Mouse (Mus musculus) gastrocnemius, adult 2 months (tissue): ENCODE measurements around the gene Pklr. TPM values are rescaled to one million over a fixed set of nuclear protein-coding genes. Genes with fewer than 3 reads are reported as not detected.
"Not testable (repeated sequence)": the region's sequence is repeated elsewhere in the genome, so short reads cannot be mapped to it uniquely, and the experiment has no call there.

Source experiments
- DNase-seq: peaks from one replicate; pipeline ENCODE4 v3.0.0; 2022
- H3K27ac ChIP-seq: fragments of 200-600 bp; 2 replicates; pipeline ENCODE4 v1.8.1; 2022; ENCODE audit warnings: mild to moderate bottlenecking
- H3K4me3 ChIP-seq: fragments of 200-600 bp; 2 replicates; pipeline ENCODE4 v1.8.1; 2022; ENCODE audit warnings: mild to moderate bottlenecking, moderate library complexity
- CTCF ChIP-seq: fragments of 200-600 bp; IDR thresholded peaks from 2 replicates; pipeline ENCODE4 v1.8.1; 2022; ENCODE audit warnings: antibody characterized with exemption, mild to moderate bottlenecking, moderate library complexity
- intact Hi-C: fragments of 180-260 bp; cut with DNase I; formaldehyde crosslinking; loops from one replicate; pipeline ENCODE4 v1.15.1; 2025
- total RNA-seq, 2 experiments: library from RNA; stranded (reverse); gene quantifications; 2 replicates each; pipeline ENCODE4 v1.2.3; 2021

The Pklr gene
- total RNA-seq, 2 experiments from 2014 or later, result not detected

DNA sequence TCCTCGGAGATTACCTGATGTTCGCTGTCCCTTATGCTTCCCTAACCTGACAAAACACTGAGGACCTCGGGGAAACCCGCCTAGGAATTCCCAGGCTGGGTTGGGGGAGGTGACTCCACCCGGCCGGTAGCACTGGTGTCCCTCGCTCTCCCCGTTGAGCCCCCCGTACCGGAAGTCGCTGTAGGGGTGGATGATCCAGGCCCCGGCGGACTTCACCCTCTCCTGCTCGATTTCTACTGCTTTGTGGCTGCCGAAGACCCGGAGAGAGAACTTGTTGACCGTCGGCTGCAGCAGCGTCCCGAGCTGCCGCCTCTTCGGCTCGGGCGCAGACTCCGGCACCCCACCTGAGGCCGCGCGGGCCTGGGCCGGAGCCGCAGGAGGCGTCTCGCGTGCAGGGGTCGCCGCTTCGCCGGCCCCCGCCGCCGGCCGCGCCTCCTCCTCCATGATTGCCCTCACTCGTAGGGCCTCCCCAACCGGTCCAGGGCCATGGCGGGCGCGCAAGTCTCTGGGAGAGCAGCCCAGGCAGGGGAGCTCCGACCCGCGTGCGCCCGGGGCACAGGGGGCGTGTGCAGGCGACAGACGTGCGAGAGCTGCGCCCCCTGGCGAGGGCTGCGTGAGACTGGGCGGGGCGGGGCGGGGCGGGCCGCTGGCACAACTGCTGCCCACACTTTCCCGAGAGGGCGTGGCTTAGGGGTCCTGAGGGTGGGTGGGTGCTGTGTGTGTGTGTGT, 23.8 kb downstream of the Pklr start, which contains the start of gene Hcn3:
Hcn3 (minus strand) TSS at position 581 of the 729 bp plus-strand sequence.
- H3K27ac ChIP-seq, result no peak within 1 kb of the TSS
- intact Hi-C loops, result loop anchor here (1.0 to 10.0 kb wide), 2 partner anchors 55 to 69 kb away; partner anchors contain the start of gene Thbs3
- peak within 1 kb of the TSS; percentile 77 for H3K4me3 ChIP-seq
- peak; percentile 73 for DNase-seq
- TF ChIP-seq CTCF, result peak; percentile 63

DNA sequence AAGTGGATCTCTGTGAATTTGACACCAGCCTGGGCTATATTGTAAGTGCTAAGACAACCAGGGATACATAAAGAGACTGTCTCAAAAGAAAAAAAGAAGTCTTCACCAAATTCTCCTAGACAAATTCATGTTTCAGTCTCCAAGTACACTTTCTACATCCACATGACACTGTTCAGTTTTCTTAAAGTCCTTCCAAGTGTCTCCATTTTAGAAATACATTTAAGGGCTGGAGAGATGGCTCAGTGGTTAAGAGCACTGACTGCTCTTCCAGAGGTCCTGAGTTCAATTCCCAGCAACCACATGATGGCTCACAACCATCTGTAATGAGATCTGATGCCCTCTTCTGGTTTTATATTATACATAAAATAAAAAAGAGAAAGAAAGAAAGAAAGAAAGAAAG, 25.3 kb downstream of the Pklr start:
- intact Hi-C loops, result loop anchor here (10.0 kb wide), 1 partner anchor 54 kb away; the partner anchor contains the start of gene Thbs3

DNA sequence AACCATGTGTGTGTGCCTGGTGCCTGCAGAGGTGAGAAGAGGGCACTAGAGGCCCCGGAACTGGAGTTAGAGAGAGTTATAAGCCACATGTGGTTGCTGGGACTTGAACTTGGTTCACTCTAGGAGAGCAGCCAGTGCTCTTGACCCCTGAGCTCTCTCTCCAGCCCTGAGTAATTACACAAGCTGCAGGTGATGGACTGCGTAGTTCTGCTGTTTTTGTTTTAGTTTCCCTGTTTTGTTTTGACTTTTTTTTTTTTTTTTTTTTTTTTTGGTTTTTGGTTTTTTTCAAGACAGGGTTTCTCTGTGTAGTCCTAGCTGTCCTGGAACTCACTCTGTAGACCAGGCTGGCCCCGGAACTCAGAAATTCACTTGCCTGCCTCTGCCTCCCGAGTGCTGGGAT, 25.8 kb downstream of the Pklr start:
- TF ChIP-seq CTCF, result no peak
- DNase-seq, result no peak
- Histone ChIP-seq H3K27ac (no peak overlapping the region), H3K4me3 (no peak overlapping the region)
- intact Hi-C loops, result loop anchor here (10.0 kb wide), 1 partner anchor 53 kb away; the partner anchor contains the start of gene Thbs3

More for the DNA sequence above, 25.3 kb downstream of the Pklr start:
- not testable (repeated sequence) for DNase-seq, H3K4me3 ChIP-seq, H3K27ac ChIP-seq

DNA sequence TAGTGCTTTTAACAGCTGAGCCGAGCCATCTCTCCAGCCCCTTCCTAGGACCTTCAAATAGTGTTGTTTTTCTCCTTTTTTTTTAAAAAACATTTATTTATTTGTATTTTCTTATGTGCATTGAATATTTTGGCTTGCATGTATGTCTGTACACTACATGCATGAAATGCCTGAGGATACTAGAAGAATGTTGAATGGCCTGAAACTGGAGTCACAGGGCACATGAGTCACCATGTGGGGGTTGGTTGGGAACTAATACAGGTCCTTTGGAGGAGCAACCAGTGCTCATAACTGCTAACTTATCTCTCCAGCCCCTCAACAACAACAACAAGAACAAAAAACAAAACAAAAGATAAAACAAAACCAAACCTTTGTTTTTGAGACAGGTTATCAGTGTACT, 27.2 kb downstream of the Pklr start:
- Histone ChIP-seq H3K4me3 (no peak overlapping the region), H3K27ac (no peak overlapping the region)
- no peak for DNase-seq
- no peak for TF ChIP-seq CTCF
- intact Hi-C loops, result loop anchor here (10.0 kb wide), 1 partner anchor 52 kb away; the partner anchor contains the start of gene Thbs3

DNA sequence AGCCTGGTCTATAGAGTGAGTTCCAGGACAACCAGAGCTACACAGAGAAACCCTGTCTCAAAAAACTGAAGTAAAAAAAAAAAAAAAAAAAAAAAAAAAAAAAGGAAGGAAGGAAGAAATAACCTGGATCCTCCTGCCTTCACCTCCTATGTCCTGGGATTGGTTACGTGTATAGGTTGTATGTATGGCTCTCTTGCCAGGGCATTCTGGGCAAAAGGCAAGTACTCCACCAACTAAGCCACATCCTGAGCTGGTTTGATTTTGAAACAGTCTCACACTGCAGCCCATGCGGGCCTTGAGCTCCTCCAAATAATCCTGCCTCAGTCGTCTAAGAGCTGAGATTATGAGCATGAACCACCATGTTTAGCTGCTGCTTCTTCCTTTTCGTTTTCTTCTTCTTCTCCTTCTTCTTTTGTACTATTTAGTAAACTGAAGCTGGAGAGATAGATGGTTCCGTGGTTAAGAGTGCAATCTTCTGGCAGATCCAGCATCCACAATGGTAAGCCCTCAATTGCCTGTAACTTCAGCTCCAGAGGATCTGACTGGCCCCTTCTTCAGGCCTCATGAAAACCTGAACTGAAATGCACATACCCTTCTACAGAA, 27.8 kb downstream of the Pklr start:
- TF ChIP-seq CTCF, result no peak
- peak overlapping the region; percentile 97 for H3K27ac ChIP-seq
- peak overlapping the region; percentile 90 for H3K4me3 ChIP-seq
- intact Hi-C loops, result loop anchor here (10.0 kb wide), 1 partner anchor 51 kb away; the partner anchor contains the start of gene Thbs3
- no peak for DNase-seq

DNA sequence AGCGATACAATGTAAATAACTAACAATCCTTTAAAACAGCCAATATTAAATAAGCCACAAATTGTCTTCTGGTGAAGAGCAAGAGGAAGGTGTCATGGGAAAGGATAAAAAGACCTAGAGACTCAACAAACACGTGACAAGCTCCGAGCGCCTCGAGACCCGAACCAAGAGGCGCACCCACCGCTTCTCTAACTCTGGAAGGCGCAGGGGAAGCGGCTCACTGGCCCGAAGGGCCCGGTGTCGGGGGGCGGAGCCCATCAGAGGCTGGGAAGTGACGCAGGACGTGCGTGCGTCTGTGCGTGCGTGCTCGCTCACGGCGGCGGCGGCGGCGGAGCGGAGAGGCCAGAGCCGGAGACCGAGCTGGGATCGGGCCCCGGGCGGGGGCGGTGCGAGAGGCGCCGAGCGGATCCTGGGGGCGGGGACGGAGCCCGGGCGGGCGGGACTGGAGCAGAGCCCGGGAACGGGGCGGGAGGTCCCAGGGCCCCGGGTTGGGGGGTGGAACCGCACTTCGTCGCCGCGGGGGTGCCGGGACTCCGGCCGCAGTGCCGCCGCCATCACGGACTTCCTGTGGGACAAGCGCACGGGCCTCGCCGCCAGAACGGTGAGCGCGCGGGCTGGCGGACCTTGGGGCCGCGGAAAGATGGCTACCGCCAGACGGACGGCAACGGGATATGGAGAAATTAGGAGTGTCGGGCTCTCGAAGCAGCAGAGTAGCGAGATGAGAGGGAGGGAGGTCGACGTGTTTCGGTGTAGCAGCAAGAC, 28.7 kb downstream of the Pklr start, which contains the start of gene Clk2:
Clk2 (plus strand) TSS at position 290 of the 762 bp plus-strand sequence.
- intact Hi-C loops, result loop anchor here (10.0 kb wide), 1 partner anchor 50 kb away; the partner anchor contains the start of gene Thbs3
- H3K4me3 ChIP-seq, result peak within 1 kb of the TSS; percentile 90
- H3K27ac ChIP-seq, result peak within 1 kb of the TSS; percentile 97
- TF ChIP-seq CTCF, result no peak
- peak; percentile 98 for DNase-seq

DNA sequence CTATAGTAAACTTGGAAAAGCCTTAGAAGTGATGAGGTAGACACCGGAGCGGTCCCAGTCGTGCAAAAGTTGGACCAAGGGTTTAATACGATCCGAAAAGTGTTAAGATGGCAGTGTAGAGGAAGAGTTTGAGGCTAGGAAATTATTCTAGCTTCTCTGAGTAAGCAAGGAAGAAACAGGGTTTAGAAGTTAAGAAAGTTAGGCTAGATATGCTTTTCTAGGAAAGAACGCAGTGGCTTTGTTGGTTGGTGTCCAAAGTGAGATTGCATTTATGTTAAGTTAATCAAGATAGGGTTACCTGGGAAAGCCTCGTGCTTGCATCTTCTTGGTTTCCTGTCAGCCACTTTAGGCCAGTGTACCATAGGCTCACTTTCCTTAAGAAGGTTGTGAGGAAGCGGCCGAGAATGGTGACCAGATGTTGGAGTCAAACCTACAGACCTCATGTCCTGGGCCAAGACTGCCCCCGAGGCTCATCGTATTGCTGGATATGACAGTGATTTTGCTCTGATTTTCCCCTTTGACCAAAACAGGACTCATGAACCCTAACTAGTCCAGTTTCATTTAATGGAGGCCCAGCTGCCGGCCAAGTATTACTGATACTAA, 29.4 kb downstream of the Pklr start:
- Histone ChIP-seq H3K4me3 (peak overlapping the region; percentile 90), H3K27ac (peak overlapping the region; percentile 97)
- DNase-seq, result no peak
- no peak for TF ChIP-seq CTCF
- intact Hi-C loops, result loop anchor here (10.0 kb wide), 1 partner anchor 49 kb away; the partner anchor contains the start of gene Thbs3

DNA sequence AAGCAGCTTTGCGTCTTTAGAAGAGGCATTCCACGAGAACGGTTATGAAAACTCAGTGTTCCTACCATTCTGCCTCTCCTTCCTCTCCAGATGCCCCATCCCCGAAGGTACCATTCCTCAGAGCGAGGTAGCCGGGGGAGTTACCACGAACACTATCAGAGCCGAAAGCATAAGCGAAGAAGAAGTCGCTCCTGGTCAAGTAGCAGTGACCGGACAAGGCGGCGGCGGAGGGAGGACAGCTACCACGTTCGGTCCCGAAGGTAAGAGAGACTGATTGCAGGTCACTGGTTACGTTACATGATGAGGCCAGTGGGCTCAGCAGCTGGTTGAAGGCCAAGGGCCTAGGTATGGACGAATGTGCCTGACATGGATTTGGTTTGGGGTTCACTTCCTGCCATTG, 31.0 kb downstream of the Pklr start:
- no peak for DNase-seq
- intact Hi-C loops, result loop anchor here (10.0 kb wide), 1 partner anchor 48 kb away; the partner anchor contains the start of gene Thbs3
- no peak overlapping the region for H3K4me3 ChIP-seq
- no peak overlapping the region for H3K27ac ChIP-seq
- TF ChIP-seq CTCF, result no peak

DNA sequence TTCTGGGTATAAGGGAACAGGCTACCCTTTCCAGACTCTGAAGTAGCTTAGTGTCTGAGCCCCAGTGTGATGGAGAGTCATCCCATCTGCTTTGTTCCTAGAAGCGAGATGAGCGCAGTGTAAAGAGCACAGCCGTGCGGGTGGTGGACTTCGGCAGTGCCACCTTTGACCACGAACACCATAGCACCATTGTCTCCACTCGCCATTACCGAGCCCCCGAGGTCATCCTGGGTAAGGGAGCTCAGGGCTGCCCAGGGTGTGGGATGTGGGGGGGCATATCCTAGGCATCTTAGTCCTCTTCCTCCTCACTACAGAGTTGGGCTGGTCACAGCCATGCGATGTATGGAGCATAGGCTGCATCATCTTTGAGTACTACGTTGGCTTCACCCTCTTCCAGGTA, 38.9 kb downstream of the Pklr start:
- TF ChIP-seq CTCF, result no peak
- H3K27ac ChIP-seq, result no peak overlapping the region
- intact Hi-C loops, result no loop called here
- no peak for DNase-seq
- no peak overlapping the region for H3K4me3 ChIP-seq

DNA sequence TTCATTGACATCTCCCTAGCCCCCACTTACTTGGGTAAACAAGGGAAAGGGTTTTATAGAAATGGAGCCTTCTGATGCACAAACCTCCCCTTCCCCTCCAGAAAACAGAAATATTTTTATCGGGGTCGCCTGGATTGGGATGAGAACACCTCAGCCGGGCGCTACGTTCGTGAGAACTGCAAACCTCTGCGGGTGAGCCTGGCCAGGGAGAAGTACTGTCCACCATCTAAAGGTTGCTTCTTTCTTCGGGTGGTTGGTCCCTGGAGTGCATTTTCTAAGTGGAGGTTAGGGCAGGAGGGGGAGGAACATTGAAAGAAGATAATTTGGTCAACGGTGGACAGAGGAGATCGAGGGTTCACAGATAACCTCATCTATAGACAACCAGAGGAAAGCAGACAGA, 39.6 kb downstream of the Pklr start:
- no peak for DNase-seq
- H3K27ac ChIP-seq, result no peak overlapping the region
- intact Hi-C loops, result no loop called here
- no peak overlapping the region for H3K4me3 ChIP-seq
- no peak for TF ChIP-seq CTCF

DNA sequence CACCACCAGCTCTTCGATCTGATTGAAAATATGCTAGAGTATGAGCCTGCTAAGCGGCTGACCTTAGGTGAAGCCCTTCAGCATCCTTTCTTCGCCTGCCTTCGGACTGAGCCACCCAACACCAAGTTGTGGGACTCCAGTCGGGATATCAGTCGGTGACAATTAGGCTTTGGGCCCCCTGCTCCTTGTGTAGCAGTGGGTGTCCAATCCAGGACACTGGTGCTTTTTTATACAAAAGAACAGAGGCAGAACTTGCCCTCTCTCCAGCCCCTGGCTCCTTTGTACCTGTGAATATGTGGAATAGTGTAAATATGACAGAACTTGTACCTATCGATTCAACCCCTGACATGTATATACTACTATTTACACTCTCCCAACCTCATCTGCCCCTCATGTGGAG, 40.5 kb downstream of the Pklr start:
- intact Hi-C loops, result no loop called here
- no peak overlapping the region for H3K4me3 ChIP-seq
- no peak for DNase-seq
- no peak for TF ChIP-seq CTCF
- H3K27ac ChIP-seq, result no peak overlapping the region
